Comparison of ENCODE assay signal across 8 mouse cellular contexts in the genomic region with DNA sequence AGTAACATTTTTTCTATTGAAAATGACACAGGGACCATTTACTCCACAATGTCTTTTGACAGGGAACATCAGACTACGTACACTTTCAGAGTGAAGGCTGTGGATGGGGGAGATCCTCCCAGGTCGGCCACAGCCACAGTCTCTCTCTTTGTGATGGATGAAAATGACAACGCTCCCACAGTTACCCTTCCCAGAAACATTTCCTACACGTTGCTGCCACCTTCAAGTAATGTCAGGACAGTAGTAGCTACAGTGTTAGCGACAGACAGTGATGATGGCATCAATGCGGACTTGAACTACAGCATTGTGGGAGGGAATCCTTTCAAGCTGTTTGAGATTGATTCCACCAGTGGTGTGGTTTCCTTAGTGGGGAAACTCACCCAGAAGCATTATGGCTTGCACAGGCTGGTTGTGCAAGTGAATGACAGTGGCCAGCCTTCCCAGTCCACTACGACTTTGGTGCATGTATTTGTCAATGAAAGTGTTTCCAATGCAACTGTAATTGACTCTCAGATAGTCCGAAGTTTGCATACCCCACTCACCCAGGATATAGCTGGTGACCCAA. TPM values are rescaled to one million over a fixed set of nuclear protein-coding genes. Genes with fewer than 3 reads are reported as not detected.
DNase-seq lines count a peak whose midpoint lies in the region; ATAC-seq lines count a peak whose summit lies in the region.

No protein-coding gene starts in this region.

- no peak for DNase-seq in kidney, adult 11 months
- DNase-seq in embryonic facial prominence, embryonic 14.5 days (ENCODE audit: low spot score): no peak
- peak; percentile 51 for DNase-seq in intestine, embryonic 14.5 days (ENCODE audit: low spot score)
- DNase-seq in adrenal gland, adult 18-20 months (ENCODE audit: low spot score in 2 of 2): no peak
- DNase-seq in c-Kit-positive CD71-positive TER-119-positive erythroid progenitor cells, embryonic 14.5 days (ENCODE audit: low spot score): no peak
- DNase-seq in thymus, postnatal 14 days: no peak

- H3K4me3 ChIP-seq in kidney, embryonic 15.5 days (replicated peaks): peak overlapping the region; percentile 67
- peak overlapping the region; percentile 73 for H3K4me3 ChIP-seq in embryonic facial prominence, embryonic 14.5 days (ENCODE audit: low read depth, low read length)
- H3K4me3 ChIP-seq in intestine, embryonic 14.5 days (ENCODE audit: low read depth, low read length): peak overlapping the region; percentile 59
- H3K4me3 ChIP-seq in neural tube, embryonic 12.5 days: peak overlapping the region; percentile 63

- H3K27ac ChIP-seq in kidney, embryonic 15.5 days: no peak overlapping the region
- no peak overlapping the region for H3K27ac ChIP-seq in embryonic facial prominence, embryonic 14.5 days (replicated peaks; ENCODE audit: low read depth, low read length)
- no peak overlapping the region for H3K27ac ChIP-seq in intestine, embryonic 14.5 days (ENCODE audit: low read depth)
- no peak overlapping the region for H3K27ac ChIP-seq in neural tube, embryonic 12.5 days

- H3K36me3 ChIP-seq in kidney, embryonic 15.5 days: no peaks in the 10 kb centered on the region
- no peaks in the 10 kb centered on the region for H3K36me3 ChIP-seq in embryonic facial prominence, embryonic 14.5 days (ENCODE audit: control insufficient read depth, insufficient read depth, low read length)
- H3K36me3 ChIP-seq in intestine, embryonic 14.5 days (ENCODE audit: control insufficient read depth, insufficient read depth, low read length): no peaks in the 10 kb centered on the region
- H3K36me3 ChIP-seq in neural tube, embryonic 12.5 days: no peaks in the 10 kb centered on the region

- H3K9me3 ChIP-seq in kidney, embryonic 15.5 days (replicated peaks): no peaks in the 10 kb centered on the region
- no peaks in the 10 kb centered on the region for H3K9me3 ChIP-seq in embryonic facial prominence, embryonic 14.5 days (ENCODE audit: control insufficient read depth, low read length)
- H3K9me3 ChIP-seq in intestine, embryonic 14.5 days (ENCODE audit: control insufficient read depth, low read length): no peaks in the 10 kb centered on the region
- H3K9me3 ChIP-seq in neural tube, embryonic 12.5 days: no peaks in the 10 kb centered on the region

- no peak for ATAC-seq in kidney, embryonic 15.5 days (replicated peaks; ENCODE audit: low FRiP score)
- no peak for ATAC-seq in embryonic facial prominence, embryonic 14.5 days (ENCODE audit: low read depth)
- ATAC-seq in intestine, embryonic 14.5 days (replicated peaks; ENCODE audit: low FRiP score, low TSS enrichment, low read depth): no peak
- no peak for ATAC-seq in neural tube, embryonic 12.5 days (ENCODE audit: low FRiP score, low read depth)

- peaks cover 30% of the 10 kb centered on the region for H3K27me3 ChIP-seq in kidney, embryonic 15.5 days
- H3K27me3 ChIP-seq in embryonic facial prominence, embryonic 14.5 days (replicated peaks; ENCODE audit: control insufficient read depth, insufficient read depth, low read length): peaks cover 10% of the 10 kb centered on the region
- H3K27me3 ChIP-seq in intestine, embryonic 14.5 days (replicated peaks; ENCODE audit: control insufficient read depth, insufficient read depth, low read length): no peaks in the 10 kb centered on the region; the same call in 1 of the 2 replicates
- H3K27me3 ChIP-seq in neural tube, embryonic 12.5 days (replicated peaks): peaks cover 24% of the 10 kb centered on the region; the same call in 1 of the 2 replicates

- 50% methylated on average over 8 of the region's 8 CpGs for WGBS in kidney, embryonic 15.5 days
- WGBS in embryonic facial prominence, embryonic 14.5 days: 32% methylated on average over 8 of the region's 8 CpGs
- WGBS in intestine, embryonic 14.5 days: 28% methylated on average over 8 of the region's 8 CpGs
- 44% methylated on average over 8 of the region's 8 CpGs for WGBS in neural tube, embryonic 12.5 days

- H3K4me1 ChIP-seq in kidney, embryonic 15.5 days: peaks cover 31% of the 10 kb centered on the region
- H3K4me1 ChIP-seq in embryonic facial prominence, embryonic 14.5 days (ENCODE audit: control insufficient read depth, insufficient read depth, low read length): peaks cover 14% of the 10 kb centered on the region
- peaks cover 18% of the 10 kb centered on the region for H3K4me1 ChIP-seq in intestine, embryonic 14.5 days (replicated peaks; ENCODE audit: control insufficient read depth, insufficient read depth, low read length)
- H3K4me1 ChIP-seq in neural tube, embryonic 12.5 days: peaks cover 19% of the 10 kb centered on the region; the same call in 1 of the 2 replicates

- no peak overlapping the region for H3K9ac ChIP-seq in kidney, embryonic 15.5 days
- peak overlapping the region; percentile 31; the same call in 1 of the 2 replicates for H3K9ac ChIP-seq in embryonic facial prominence, embryonic 14.5 days (ENCODE audit: low read depth, low read length)
- no peak overlapping the region for H3K9ac ChIP-seq in intestine, embryonic 14.5 days (ENCODE audit: low read length)
- no peak overlapping the region for H3K9ac ChIP-seq in neural tube, embryonic 12.5 days

- peak overlapping the region; percentile 95 for H3K4me2 ChIP-seq in kidney, embryonic 15.5 days
- peak overlapping the region; percentile 86 for H3K4me2 ChIP-seq in embryonic facial prominence, embryonic 14.5 days (ENCODE audit: low read depth, low read length)
- peak overlapping the region; percentile 95 for H3K4me2 ChIP-seq in intestine, embryonic 14.5 days (ENCODE audit: low read length)
- H3K4me2 ChIP-seq in neural tube, embryonic 12.5 days (replicated peaks): peak overlapping the region; percentile 87

RNA-seq across cellular contexts. Expression of a gene that starts 3.5 kb away (rescaled TPM):
- 4.8 and 6.3 TPM in 2 replicates for polyA plus RNA-seq in kidney, embryonic 15.5 days (2015; fragmentation: Nextera tagmentation; extraction: Ambion mirVana)
- polyA plus RNA-seq in embryonic facial prominence, embryonic 14.5 days (2014; fragmentation: Nextera tagmentation; extraction: Ambion mirVana): 14.0 TPM in 2 replicates
- 8.8 and 12.1 TPM in 2 replicates for polyA plus RNA-seq in intestine, embryonic 14.5 days (2014; fragmentation: Nextera tagmentation; extraction: Ambion mirVana)
- polyA plus RNA-seq in neural tube, embryonic 12.5 days (2016; fragmentation: Nextera tagmentation; extraction: Ambion mirVana): 16.0 and 17.2 TPM in 2 replicates
- total RNA-seq in adrenal gland, adult 18-20 months (2021): 1 to 10 TPM in 1 of 2 experiments, under 1 TPM in 1; 0.96 to 2.5 TPM
